Mouse (Mus musculus): ENCODE results near the gene Kcnrg.
"Not testable (repeated sequence)": the region's sequence is repeated elsewhere in the genome, so short reads cannot be mapped to it uniquely, and the experiment has no call there.

Kcnrg gene

DNA sequence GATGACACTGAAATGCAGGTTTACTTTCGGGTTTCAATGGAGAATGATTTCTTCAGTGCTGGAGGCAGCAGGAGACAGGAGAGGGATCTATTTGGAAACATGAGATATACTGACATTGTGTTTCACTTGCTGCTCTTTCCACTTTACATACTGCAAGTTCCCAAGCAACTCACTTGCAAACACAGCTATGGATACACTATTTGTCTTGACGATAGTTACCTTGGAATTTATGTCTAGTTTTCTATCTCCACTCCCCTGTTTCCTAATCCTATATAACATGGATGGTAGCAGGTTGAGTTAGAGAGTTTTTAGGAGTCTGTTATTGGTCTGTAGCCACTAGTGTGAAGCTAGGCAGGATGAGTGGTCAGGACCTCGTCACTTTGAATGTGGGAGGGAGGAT, at the start of gene Kcnrg:
TSS of gene Kcnrg (plus strand) at position 301 of the 400 bp plus-strand sequence.
- no peak for DNase-seq

DNA sequence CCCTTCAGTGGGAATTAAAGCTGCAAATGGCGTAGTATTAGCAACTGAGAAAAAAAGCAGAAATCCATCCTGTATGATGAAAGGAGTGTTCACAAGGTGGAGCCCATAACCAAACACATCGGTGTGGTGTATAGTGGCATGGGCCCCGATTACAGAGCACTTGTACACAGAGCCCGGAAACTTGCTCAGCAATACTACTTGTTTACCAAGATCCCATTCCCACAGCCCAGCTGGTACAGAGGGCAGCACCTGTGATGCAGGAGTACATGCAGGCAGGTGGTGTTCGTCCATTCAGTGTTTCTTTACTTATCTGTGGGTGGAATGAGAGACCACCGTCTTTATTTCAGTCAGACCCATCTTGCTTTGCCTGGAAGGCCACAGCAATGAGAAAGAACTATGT, 48.4 kb upstream of the Kcnrg start:
- DNase-seq: no peak

DNA sequence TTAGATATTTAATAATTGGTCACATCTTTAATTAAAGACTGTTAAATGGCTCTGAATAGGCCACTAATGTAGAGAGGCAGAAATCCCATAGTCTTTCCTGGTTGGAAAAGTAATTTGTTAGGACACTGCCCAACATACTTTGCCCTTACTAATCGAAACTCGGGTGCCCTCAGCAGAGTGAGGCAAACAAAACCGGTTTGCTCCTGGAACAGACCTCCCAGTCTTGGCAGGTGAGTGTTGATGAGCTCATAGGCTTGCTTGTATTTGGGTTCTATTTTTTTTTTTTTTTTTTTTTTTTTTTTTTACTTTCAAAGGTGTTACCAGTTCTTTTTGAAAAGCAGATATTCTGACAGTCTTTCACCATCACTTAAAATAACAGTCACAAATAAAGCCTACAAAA, 47.4 kb upstream of the Kcnrg start:
- no peak for DNase-seq

DNA sequence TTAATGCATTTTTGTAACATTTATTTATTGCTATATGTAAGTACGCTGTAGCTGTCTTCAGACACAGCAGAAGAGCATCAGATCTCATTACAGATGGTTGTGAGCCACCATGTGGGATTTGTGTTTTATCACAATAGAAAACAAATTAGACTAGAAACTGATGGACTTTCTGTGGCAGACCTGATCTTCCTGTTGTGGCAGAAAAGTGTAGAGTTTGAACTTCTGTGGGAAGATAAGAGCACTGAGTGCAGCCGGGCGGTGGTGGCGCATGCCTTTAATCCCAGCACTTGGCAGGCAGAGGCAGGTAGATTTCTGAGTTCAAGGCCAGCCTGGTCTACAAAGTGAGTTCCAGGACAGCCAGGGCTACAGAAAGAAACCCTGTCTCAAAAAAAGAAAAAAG, 41.0 kb upstream of the Kcnrg start:
- not testable (repeated sequence) for DNase-seq

DNA sequence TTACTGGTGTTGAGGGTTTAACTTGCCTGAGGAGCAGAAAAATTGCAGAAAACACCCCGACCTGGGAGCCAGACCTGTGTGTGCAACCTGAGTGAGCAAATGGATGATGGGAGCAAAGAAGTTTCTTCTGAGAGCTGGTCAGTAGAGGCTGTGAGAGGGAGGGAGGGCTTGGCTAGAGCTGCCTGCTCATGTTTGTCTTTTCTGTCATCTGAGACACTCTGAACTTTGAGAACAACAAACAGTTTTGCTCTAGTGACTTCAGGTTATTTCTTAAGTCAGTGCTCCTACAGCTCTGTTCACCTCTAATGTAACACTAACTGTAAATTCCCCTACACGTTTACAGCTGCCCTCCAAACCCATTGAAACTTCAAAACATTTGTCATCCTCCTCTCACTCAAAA, 37.9 kb upstream of the Kcnrg start:
- DNase-seq: no peak

DNA sequence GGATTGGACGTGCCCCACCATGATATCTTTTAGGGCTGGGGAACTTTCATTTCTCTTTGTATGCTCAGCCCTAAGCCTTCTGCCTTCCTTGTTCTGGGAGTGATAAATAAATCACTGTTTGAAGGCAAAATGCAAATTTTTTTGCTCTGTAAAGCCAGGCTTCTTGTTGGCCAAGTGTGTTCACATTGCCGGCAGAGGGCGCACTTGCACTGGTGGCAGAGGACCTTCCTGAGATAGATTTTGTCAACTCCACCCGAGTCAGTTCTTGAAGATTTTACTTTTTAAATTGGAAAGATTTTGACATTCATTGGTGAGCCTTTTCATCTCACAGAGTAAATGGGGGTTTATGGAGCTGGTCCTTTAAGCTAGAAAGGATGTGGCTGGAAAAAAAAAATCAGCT, 35.9 kb upstream of the Kcnrg start:
- DNase-seq: peak; percentile 95

DNA sequence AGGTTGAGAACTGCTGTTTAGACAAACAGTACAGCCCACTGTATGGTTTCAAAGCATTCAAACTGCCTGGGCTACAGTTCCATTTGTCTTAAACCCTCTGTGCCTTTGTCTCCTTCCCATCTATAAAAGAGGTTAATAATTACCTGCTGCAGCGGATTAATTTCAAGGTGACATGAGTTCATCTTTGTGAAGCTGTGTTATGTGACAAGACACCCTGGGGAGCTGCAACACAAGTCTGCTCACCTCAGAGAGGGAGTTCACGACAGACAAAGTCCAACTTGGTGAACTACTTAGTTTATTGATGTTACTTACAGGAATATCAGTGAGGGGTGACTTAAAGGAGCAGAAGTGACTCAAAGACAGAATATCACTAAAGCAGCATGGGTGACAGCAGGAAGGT, 35.1 kb upstream of the Kcnrg start:
- DNase-seq: peak; percentile 14

DNA sequence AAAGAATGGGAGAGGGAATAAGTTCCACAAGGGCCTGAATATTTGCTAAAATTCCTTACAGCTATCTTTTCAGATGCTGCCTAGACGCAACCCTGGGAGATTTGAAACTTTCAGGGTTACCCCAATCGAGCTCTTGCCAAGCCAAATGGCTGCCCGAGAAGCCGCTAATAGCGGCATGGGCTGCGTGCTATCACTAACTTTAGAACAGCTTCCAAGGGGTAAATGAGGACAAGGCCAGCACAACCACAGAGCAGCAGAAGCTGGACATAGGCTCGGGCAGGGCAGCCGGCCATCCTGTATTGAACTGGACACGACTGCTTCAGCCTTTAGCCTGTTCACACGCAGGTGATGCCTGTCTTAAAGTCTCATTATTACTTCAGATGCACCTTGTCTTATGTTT, 32.2 kb upstream of the Kcnrg start:
- no peak for DNase-seq

DNA sequence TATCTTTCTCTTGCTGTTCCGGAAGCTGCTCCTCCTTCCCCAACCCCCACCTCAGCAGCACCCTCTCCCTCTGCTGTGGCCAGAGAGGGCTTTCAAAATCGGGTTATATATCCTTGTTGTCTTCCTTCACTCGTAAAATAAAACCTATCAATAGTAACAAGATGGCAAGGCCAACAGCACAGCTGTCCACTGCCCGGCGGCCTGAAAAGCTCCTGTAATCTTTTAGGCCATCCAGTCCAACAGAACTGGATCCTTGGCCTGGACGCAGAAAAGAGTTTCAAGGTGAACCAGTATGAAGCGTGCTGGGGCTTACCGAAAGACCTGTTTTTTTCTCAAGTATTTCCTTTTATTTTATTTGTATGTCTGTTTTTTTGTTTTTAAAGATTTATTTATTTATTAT, 31.3 kb upstream of the Kcnrg start:
- DNase-seq: peak; percentile 2

DNA sequence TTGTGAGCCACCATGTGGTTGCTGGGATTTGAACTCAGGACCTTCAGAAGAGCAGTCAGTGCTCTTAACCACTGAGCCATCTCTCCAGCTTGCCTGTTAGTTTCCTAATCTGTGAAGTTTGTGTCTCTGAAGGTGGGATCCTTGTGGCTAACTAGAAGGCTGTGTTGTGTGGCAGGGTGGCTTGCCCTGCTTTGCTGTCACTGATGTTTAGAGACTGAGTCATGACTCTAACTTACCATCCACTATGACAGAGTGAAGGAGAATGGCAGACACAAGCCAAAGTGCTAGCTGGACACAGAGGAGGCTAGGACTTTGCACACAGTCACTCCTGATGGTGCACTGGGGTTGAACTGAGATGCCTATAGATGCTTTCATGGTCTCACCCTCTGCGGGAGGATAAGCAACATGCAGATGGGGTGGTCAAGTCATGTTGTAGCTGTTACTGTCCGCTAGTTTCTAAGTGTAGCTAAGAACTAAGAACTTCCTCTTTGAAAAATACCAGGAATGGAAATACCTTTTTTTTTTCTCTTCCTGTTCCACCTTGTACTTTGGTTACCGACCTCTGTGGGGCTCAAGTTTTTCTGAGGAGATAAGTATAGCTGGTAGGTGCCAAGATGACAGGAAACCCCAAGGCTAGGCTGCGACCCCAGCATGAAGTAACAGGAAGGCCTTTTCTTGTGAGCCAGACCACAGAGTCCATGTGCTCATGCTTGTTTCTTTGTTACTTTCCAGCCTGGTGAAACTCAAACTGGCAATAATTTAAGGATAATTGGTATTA, 17.8 kb upstream of the Kcnrg start:
- no peak for DNase-seq

DNA sequence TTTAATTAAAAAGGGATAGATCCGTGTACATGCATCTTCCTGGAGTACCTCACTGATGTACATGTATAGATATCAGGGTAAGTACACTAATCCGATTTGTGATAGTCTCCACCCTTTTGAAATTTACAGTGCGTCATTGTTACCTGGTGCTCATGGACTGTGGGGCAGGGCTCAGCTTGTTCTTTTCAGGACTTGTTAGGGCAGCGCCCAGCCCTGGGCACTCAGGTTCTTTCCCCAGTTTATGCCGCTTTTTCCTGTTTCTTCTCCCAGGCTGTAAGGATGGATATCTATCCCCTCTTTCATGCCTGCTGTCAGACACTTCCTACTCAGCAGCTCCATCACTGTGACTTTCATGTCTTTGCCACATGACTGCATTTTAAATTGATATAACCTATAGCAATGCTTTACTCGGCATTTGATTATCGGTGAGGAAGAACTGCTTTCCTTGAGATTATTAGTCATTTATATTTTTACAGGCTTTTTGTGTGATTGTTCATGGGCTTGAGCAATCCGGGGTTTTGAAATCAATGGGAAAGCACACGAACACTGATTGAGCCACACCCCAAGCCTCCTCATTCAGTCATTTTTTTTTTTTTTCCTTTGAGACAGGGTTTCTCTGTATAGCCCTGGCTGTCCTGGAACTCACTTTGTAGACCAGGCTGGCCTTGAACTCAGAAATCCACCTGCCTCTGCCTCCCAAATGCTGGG, 10.4 kb upstream of the Kcnrg start:
- no peak for DNase-seq

DNA sequence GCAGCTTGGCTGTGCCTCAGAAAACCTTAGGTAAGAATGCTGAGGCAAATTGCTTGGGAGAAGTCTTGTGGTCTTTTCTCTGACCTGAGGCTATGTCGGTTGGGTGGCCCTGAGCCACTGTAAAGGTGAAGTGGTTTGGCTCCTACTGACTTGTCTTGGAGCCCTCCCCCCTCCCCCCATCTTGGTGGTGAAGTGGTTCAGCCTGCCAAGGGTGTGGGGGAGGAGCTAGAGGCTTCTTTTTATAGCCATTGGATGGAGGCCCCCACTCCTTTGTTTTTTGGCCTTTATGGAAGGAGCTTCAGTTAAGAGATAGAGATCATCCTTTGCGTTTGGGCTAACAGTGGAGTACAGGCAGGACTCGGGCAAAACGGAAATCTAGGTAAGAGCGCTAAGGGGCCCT, 9.3 kb upstream of the Kcnrg start, which contains the start of gene Trim13:
TSS of gene Trim13 (plus strand) at position 280 of the 400 bp plus-strand sequence.
- no peak for DNase-seq

DNA sequence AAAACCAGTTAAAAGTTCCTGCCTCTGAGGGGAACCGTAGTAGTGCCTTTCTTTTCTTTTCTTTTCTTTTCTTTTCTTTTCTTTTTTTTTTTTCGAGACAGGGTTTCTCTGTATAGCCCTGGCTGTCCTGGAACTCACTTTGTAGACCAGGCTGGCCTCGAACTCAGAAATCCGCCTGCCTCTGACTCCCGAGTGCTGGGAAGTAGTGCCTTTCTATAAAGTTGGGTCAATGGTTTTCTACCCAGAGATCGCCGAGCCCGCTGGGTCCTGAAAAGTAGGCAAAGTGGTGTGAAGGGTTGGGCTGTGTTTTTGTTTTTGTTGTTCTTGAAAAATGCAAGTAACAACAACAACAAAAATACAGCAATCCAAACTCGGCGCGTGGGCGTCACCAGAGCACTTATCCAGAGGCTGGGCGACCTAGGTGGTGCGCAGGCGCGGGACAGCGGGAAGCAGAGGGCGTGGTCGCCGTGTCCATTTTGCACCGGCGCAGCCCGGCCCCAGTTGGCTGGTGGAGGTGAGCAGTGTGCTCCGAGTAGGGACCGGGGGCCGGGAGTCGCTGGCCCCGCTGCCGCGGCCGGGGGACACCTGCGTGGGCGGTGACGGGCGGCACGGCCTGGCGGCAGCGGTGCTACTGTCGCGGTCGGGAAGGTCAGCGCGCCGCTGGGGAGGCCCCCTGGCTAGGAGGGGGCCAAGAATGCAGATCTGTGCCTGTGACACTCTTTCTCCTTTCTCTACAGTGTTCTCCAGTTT, 8.0 kb upstream of the Kcnrg start:
- peak; percentile 95 for DNase-seq

DNA sequence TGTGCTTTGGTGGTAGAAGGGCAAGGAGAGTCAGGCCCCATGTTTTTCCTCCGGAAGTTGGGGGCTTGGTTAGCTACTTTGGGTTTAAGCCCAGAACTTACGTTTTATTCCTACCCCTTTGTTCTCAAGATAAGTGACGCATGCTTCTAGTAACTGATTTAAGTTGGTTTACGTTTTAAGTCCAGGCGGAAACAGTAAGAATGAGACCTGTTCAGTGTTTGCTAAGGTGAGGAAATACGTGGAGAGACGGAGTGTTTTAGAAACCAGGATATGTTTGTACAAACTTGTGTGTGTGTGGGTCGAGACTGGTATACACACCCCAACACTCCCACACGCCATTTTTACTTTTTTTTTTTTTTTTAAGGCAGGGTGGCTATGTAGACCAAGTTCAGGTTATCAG, 5.9 kb upstream of the Kcnrg start:
- DNase-seq: no peak

DNA sequence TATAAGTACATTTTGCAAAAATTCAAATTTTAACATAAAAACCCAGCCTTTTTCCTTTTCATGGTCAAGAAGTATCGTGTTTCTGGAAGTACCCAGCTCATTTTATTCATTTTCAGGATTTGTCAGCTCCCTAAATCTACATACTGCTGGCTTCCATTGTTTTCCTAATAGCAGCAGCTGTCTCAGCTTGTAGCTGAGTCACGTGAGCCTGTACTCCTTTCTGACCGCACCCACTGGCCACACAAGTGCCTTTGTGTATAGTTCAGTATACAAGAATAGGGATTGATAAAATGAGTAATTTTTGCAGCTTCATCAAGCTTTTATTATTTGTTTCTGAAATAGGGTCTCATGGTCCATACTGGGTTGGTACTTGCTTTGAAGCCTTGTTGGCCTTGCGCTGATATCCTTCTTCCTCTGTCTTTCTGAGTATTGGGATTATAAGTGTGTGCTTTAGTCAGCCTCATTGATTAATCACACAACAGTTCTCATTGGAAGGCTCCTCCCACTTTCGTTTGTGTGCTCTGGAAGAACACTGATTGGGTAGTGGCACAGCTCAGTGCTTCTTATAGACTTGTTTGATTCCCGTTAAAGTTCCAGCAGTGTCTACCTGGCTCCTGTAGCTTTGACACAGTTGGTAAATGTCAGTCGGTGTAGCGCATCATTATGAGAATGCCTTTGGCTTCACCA, 4.0 kb upstream of the Kcnrg start:
- no peak for DNase-seq

DNA sequence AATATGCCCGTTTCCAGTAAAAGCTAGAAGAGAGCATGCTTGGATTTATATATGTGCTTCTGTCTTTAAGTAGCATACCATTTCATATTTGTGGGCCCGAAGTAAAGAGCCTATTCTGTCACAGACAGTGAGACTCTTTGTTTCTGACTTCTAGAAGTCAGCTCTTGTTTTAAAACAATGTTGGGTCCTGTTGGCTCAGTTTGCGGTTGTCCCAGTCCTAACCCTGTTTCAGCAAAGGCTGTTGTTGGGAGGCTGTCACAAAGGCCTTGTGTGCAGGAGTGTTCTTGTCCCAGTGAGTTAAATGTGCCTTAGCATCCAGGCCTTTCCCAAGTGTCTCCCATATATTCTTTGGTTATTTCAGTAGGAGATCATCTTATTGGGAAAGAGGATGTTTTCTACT, 3.2 kb upstream of the Kcnrg start:
- no peak for DNase-seq

DNA sequence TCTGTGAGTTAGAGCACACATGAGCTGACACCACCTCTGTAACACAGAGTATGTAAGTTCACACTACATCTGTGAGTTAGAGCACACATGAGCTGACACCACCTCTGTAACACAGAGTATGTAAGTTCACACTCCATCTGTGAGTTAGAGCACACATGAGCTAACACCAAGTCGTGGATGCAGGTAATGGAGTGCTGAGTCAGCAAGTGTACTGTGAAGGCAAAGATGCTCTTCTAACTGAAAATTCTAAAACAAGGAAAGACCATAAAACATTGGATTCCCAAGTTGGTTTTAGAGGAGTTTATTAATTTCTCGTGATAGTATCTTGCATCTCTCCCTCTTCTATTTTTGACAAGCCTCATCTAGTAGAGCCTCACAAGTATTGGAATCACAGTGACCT, 1.2 kb upstream of the Kcnrg start:
- not testable (repeated sequence) for DNase-seq

DNA sequence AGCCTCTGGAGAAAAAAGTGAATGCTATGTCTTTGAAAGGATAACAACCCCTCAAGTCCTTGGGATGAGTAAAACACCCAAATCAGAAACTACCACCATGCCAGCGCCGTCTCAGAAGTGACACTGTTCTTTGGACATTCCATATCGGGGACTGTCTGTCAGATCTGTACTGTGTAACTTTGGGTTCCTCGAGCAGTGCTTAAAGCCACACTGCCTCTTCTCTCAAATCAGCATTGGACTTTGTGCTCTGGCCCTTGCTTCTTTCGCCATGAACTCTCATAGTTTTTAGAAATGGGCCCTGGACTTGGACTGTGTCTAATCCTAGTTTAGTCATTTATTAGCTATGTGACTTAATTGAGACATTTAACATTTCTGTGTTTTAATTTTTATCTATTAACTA, 4.5 kb downstream of the Kcnrg start:
- DNase-seq: peak; percentile 48

DNA sequence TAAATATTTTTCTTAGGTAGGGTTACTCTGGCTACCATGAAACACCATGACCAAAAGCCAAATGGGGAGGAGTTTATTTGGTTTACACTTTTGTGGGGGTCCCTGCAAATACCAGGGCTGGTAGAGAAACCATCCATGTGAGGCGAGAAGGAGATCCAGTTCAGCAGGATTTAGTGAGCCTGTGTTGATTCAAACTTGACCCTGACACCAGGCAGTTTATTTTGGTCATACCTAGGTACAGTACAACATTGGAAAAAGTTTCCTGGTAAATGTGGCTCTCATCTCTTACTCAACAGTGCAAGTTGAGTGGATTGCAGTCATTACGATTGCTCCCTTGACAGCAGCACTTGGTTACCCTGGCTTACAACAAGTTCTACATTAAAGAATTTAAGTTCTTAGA, 6.1 kb downstream of the Kcnrg start:
- DNase-seq: no peak

DNA sequence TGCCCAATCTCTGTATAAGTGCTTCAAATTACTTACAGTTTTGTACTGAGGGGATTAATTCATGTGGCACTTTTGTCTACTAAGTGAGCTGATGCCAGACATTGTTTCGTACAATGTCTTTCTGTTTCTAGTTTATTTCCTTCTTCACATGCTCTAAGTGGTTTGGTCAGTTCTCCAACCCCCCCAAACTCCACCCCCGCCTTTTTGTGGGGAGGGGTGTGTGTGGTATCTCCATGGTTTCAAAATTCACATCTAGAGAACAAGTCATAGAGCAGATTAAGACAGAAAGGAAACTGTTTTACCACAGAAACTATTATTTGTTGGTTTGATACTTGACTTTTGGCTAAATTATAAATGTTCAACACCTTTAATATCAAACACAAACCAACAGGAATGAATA, 13.1 kb downstream of the Kcnrg start:
- DNase-seq: no peak

DNA sequence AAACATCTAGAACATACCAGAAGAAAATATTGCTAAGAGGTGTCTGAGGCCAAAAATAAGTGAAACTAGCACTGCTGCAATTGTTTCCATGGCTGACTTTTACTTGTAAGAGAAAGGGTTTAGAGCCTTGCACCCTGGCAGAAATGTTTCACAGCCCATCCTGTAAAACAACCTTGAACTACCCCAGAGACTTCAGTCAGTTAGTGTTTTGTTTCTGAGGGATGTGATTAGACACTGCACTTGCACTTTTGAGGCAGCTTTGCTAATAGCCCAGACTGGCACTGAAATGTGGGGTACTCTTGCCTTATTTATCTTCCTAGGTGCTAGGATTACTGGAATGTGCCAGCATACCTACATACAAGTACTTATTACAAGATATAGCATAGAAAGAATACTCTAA, 28.7 kb downstream of the Kcnrg start:
- no peak for DNase-seq

DNA sequence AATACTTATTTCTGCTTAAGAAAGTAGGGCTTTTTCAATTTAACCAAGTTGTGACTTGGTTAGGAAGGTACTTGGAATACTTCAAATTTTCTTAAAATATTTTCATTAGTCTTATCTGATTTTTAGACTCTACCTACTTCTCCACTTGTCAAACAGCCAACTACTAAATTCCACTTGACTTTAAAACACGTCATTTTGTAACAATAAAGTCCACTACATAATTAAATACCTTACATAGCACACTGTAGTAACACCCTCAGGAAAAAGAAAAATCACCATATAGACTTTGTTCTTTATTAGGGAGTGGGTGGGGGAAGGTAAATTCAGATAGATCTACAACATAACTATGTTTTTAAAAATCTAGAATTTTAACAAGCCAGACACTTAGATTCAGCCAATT, 35.4 kb downstream of the Kcnrg start:
- no peak for DNase-seq

DNA sequence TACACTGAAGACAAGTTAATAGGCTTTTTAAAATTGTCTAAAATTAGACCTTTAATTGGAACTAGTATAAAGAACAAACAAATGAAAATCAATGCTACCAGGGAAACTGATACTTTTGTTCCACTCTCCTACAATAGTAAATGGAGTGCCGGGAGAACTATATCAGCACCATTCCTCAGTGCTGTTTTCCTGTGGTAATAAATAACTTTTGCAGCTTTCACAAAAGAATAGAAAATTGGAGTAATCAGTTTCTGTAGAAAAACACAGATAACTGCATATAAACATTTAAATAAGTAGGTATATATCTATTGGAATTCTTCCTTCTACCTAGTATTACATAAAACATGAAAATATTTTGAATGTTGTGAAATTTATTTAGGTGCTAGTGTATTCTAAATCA, 38.3 kb downstream of the Kcnrg start:
- no peak for DNase-seq

Data from kidney, postnatal 10 days (tissue).